Mouse (Mus musculus) heart, adult 10 weeks (tissue): ENCODE measurements around the gene Tbcel. TPM values are rescaled to one million over a fixed set of nuclear protein-coding genes. Genes with fewer than 3 reads are reported as not detected.

ENCODE experiments used
- polyA plus RNA-seq: library from polyadenylated mRNA; stranded (reverse); fragments of 350-450 nt; fragmentation: Illumina TruSeq; extraction: RNeasy Lipid Tissue Mini Kit (QIAGEN cat#74804); gene quantifications from one replicate; pipeline ENCODE4 v1.2.3, GENCODE M21; 2014; ENCODE audit warnings: low read depth, low replicate concordance

Gene Tbcel
- polyA plus RNA-seq: 12.6 TPM

DNA sequence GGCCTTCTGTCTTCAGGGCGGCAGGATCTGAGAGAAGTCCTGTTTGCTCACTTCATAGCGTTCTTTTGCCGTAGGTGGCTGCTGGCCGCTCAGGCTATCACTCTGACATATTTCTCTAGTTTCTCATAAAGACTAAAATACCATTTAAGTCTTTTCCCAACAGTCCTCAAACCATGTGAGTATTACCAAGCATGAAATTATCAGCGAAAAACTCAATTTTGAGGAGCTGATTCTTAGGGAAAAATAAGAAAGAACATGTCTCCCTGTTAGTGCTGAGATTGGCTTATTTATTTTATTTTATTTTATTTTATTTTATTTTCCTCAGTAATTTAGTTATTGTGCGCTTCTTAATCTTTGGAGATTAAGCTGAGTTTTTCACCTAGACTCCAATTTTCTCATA lies at the start of gene Tbcel:
Tbcel (minus strand) TSS at position 101 of the 400 bp plus-strand sequence.

GRCm38 (mm10) chr9:42399829-42400228 lies 107.8 kb downstream of the Tbcel start, which contains the start of gene Tecta:
Gene Tecta, minus strand, starts transcription at chr9:42399929.

Other genes with a start within 250 kb of the Tbcel start
- 16.4 TPM for gene Sc5d, start 243.6 kb downstream of the Tbcel start, polyA plus RNA-seq
- not detected for gene Tecta, start 107.9 kb downstream of the Tbcel start, polyA plus RNA-seq